Comparison of ENCODE assay signal across 26 mouse cellular contexts in genomic region chr6:8157121-8157520, GRCm38 (mm10). TPM values are rescaled to one million over a fixed set of nuclear protein-coding genes. Genes with fewer than 3 reads are reported as not detected.
"Had no signal": no experiment of that assay in that cellular context is flagged by ENCODE, and none has a peak within 500 bp of the region (broad histone marks: within the 10 kb centered on the region; RNA-seq: fewer than 3 reads in every experiment).

No protein-coding gene starts in this region.

- H3K9me3 ChIP-seq: limb, embryonic 10.5 days; limb, embryonic 13.5 days; liver, embryonic 12.5 days; liver, embryonic 15.5 days; lung, embryonic 15.5 days; megakaryocyte, embryonic 14.5 days; midbrain, embryonic 10.5 days; midbrain, embryonic 13.5 days; neural tube, embryonic 13.5 days; stomach, embryonic 15.5 days had no signal

- ATAC-seq: intestine, embryonic 16.5 days; liver, embryonic 12.5 days; midbrain, embryonic 13.5 days; midbrain, embryonic 16.5 days had no signal

- H3K27me3 ChIP-seq: limb, embryonic 13.5 days; liver, embryonic 12.5 days; liver, embryonic 15.5 days; lung, embryonic 15.5 days; megakaryocyte, embryonic 14.5 days; midbrain, embryonic 13.5 days; neural tube, embryonic 13.5 days; stomach, embryonic 15.5 days had no signal

- H3K4me3 ChIP-seq: limb, embryonic 10.5 days; limb, embryonic 13.5 days; liver, embryonic 12.5 days; liver, embryonic 15.5 days; lung, embryonic 15.5 days; megakaryocyte, embryonic 14.5 days; midbrain, embryonic 10.5 days; midbrain, embryonic 13.5 days; myocyte; neural tube, embryonic 13.5 days; stomach, embryonic 15.5 days had no signal

- H3K4me2 ChIP-seq: limb, embryonic 13.5 days; liver, embryonic 12.5 days; liver, embryonic 15.5 days; lung, embryonic 15.5 days; midbrain, embryonic 13.5 days; neural tube, embryonic 13.5 days; stomach, embryonic 15.5 days had no signal

- H3K4me1 ChIP-seq: limb, embryonic 10.5 days; limb, embryonic 13.5 days; liver, embryonic 12.5 days; liver, embryonic 15.5 days; lung, embryonic 15.5 days; midbrain, embryonic 10.5 days; stomach, embryonic 15.5 days had no signal

- H3K9ac ChIP-seq: limb, embryonic 13.5 days; liver, embryonic 12.5 days; liver, embryonic 15.5 days; lung, embryonic 15.5 days; midbrain, embryonic 13.5 days; neural tube, embryonic 13.5 days; stomach, embryonic 15.5 days had no signal

- H3K36me3 ChIP-seq: limb, embryonic 10.5 days; limb, embryonic 13.5 days; liver, embryonic 12.5 days; liver, embryonic 15.5 days; lung, embryonic 15.5 days; midbrain, embryonic 10.5 days; midbrain, embryonic 13.5 days; neural tube, embryonic 13.5 days; stomach, embryonic 15.5 days had no signal

- H3K27ac ChIP-seq: kidney, postnatal 0 days; limb, embryonic 10.5 days; limb, embryonic 13.5 days; liver, embryonic 12.5 days; liver, embryonic 15.5 days; lung, embryonic 15.5 days; midbrain, embryonic 10.5 days; midbrain, embryonic 13.5 days; neural tube, embryonic 13.5 days; stomach, embryonic 15.5 days had no signal

- DNase-seq: kidney, adult 2 months; kidney, postnatal 25 days; liver; lung, adult 18-20 months; lung, postnatal 10 days; lung, postnatal 36 days; retina, postnatal 1 day; right cerebral cortex, postnatal 25 days; spleen, adult 18-20 months; thymus, postnatal 25 days had no signal

RNA-seq across cellular contexts. Expression of gene Col28a1, which starts 35.3 kb away (rescaled TPM):
- total RNA-seq: neutrophil, adult 5-6 weeks had no signal
- polyA plus RNA-seq: midbrain, embryonic 10.5 days; myocyte; thymus, postnatal 0 days had no signal
